Mouse (Mus musculus): ENCODE data around the gene Pard3. TPM values are rescaled to one million over a fixed set of nuclear protein-coding genes. Genes with fewer than 3 reads are reported as not detected.

Pard3 gene
- total RNA-seq, 4 experiments from 2014 or later, result 30.2 to 32.1 (median 30.9) TPM

- no peak for DNase-seq (ENCODE audit: low spot score)
These were observed 431.6 kb downstream of the Pard3 start for GRCm38 (mm10) chr8:127495226-127495780.

- no peak for DNase-seq (ENCODE audit: low spot score)
These were observed 435.5 kb downstream of the Pard3 start for GRCm38 (mm10) chr8:127498997-127499719.

GRCm38 (mm10) chr8:127499720-127500114 is 436.0 kb downstream of the Pard3 start:
- no peak for DNase-seq (ENCODE audit: low spot score)

GRCm38 (mm10) chr8:127500206-127500605 is 436.5 kb downstream of the Pard3 start:
- DNase-seq (ENCODE audit: low spot score), result no peak

- DNase-seq (ENCODE audit: low spot score), result no peak
These were observed 438.1 kb downstream of the Pard3 start for GRCm38 (mm10) chr8:127501756-127502155.

- DNase-seq (ENCODE audit: low spot score), result no peak
These were observed 441.6 kb downstream of the Pard3 start for GRCm38 (mm10) chr8:127505286-127505685.

- no peak for DNase-seq (ENCODE audit: low spot score)
These were observed 442.6 kb downstream of the Pard3 start for GRCm38 (mm10) chr8:127506336-127506735.

GRCm38 (mm10) chr8:127511341-127511740 is 447.6 kb downstream of the Pard3 start:
- DNase-seq (ENCODE audit: low spot score), result no peak

GRCm38 (mm10) chr8:127512001-127512573 is 448.4 kb downstream of the Pard3 start:
- no peak for DNase-seq (ENCODE audit: low spot score)

- no peak for DNase-seq (ENCODE audit: low spot score)
These were observed 448.9 kb downstream of the Pard3 start for GRCm38 (mm10) chr8:127512580-127512979.

GRCm38 (mm10) chr8:127514810-127515735 is 451.4 kb downstream of the Pard3 start:
- no peak for DNase-seq (ENCODE audit: low spot score)

- no peak for DNase-seq (ENCODE audit: low spot score)
These were observed 452.4 kb downstream of the Pard3 start for GRCm38 (mm10) chr8:127516043-127516442.

- DNase-seq (ENCODE audit: low spot score), result no peak
These were observed 462.0 kb downstream of the Pard3 start for GRCm38 (mm10) chr8:127525673-127526072.

GRCm38 (mm10) chr8:127528315-127528714 is 464.6 kb downstream of the Pard3 start:
- DNase-seq (ENCODE audit: low spot score), result no peak

- no peak for DNase-seq (ENCODE audit: low spot score)
These were observed 466.1 kb downstream of the Pard3 start for GRCm38 (mm10) chr8:127529746-127530145.

GRCm38 (mm10) chr8:127531866-127532265 is 468.2 kb downstream of the Pard3 start:
- DNase-seq (ENCODE audit: low spot score), result no peak

GRCm38 (mm10) chr8:127534789-127535188 is 471.1 kb downstream of the Pard3 start:
- no peak for DNase-seq (ENCODE audit: low spot score)

GRCm38 (mm10) chr8:127535192-127535845 is 471.6 kb downstream of the Pard3 start:
- no peak for DNase-seq (ENCODE audit: low spot score)

GRCm38 (mm10) chr8:127535846-127536220 is 472.1 kb downstream of the Pard3 start:
- no peak for DNase-seq (ENCODE audit: low spot score)

GRCm38 (mm10) chr8:127539803-127540202 is 476.1 kb downstream of the Pard3 start:
- DNase-seq (ENCODE audit: low spot score), result no peak

GRCm38 (mm10) chr8:127540273-127540672 is 476.6 kb downstream of the Pard3 start:
- DNase-seq (ENCODE audit: low spot score), result no peak
